Mouse (Mus musculus): ENCODE data around the gene Cfap74. TPM values are rescaled to one million over a fixed set of nuclear protein-coding genes. Genes with fewer than 3 reads are reported as not detected.
A peak's percentile ranks its signal among the peaks of the same experiment; 100 is the strongest.
"Not testable (repeated sequence)": the region's sequence is repeated elsewhere in the genome, so short reads cannot be mapped to it uniquely, and the experiment has no call there.

Cfap74 gene
- total and polyA plus RNA-seq, 3 experiments = 0.62 to 0.65 (median 0.63) TPM

DNA sequence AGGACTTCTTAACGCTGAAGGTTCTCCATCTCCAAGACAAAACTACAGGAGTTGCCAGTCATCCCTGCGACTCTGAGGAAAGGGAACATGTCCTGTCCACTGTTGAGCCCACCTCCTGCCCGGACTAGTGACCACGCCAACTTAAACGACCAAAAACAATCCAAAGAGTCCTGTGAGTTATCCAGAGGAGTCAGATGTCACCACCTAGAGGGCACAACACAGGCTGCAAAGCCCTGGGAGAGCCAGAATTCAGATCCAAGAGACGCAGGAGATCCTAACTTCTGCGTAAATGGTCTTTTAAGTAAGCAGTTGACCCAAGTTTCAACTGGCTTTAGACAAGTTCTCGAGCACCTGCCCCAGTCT is 314 bp upstream of the Cfap74 start:
- DNase-seq = no peak

DNA sequence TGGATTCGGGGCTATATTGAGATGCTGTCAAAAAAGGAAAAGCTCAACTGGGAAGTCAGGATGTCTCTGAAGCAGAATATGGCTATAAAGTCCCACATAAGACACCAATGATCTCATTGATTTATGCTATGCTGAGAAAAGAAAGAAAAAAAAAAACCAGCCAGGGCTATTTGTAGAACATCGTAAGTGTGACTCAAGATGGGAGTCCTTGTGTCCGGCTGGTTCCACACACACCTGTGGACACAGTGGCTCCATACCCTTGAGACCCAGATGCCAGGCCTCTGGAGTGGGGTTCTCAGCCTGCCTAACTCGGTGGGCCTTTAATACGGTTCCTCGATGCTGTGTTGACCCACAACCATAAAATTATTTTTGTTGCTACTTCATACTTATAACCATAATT is 3.1 kb downstream of the Cfap74 start:
- no peak for DNase-seq

DNA sequence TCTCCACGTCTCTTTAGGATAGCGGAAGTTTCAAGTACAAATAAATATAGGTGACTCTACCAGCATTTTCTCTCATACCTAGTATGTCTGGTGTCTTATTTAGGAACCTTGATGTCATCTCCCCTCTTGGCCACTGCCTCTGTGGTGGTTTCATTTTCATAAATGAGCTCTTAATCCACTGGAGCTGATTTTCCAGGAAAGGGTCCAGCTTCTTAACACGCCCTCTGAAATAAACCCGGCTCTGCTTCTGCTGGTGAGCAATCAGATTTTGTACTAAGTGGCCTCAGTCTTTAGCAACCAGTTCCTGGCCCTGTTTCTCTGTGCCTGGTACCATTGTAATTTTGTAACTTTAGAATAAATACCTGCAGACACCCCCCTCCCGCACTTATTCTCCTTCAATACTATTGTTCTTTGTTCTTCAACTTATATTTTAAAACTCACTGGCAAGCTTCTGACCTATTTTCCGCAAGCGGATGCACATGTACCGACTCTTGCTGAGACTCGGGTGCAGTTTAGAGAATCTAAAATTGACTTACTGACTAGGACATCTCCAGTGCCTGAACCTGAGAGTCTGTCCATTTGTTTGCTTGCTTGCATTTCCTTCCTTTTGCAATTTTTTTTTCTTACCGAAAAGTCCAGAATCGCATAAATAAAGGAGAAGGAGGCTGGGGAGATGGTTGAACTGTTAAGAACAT is 4.8 kb downstream of the Cfap74 start:
- DNase-seq = no peak

DNA sequence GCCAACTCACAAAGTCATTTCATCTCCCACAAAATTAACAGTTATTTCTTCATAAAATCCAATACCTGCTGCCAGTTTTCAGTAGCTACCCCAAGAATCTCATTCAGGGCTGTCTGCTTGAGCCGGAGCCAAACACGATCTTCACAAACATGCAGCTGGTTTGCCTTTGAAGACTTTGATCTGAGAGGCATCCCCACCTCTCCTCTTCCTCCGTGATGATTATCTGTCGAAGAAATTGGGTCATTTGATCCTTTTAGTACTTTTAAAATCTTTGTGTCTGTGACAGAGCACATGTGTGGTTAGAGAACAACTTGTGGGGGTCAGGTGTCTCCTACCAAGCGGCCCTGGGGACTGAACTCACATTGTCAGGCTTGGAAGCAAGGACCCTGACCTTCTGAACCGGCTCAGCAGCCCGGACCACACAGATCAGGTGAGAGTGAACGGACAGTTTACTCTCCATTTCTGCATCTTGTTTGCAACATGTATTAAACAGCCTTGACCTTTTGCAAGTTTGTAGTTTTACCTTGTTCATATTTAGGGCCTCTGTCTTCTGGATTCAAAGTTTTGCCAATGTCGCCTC is 5.8 kb downstream of the Cfap74 start:
- no peak for DNase-seq

DNA sequence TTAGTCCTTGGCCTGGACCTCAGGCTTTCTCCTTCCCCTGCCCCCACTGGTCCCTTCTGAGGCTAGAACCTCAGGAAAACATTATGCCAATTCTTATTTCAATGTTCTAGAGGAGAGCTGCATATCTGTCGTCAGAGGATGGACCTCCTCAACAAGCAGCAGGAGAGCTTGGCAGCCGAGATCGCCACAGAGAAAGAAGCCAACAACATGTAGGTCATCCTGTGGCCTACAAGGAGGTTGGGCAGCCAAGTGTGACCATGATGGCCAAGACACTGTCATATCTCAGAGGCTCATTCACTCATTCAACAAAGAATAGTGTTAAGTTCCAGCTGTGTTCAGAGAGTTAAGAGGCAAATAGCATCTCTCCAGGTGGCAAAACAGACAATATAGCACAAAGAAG is 11.1 kb downstream of the Cfap74 start:
- no peak for DNase-seq

DNA sequence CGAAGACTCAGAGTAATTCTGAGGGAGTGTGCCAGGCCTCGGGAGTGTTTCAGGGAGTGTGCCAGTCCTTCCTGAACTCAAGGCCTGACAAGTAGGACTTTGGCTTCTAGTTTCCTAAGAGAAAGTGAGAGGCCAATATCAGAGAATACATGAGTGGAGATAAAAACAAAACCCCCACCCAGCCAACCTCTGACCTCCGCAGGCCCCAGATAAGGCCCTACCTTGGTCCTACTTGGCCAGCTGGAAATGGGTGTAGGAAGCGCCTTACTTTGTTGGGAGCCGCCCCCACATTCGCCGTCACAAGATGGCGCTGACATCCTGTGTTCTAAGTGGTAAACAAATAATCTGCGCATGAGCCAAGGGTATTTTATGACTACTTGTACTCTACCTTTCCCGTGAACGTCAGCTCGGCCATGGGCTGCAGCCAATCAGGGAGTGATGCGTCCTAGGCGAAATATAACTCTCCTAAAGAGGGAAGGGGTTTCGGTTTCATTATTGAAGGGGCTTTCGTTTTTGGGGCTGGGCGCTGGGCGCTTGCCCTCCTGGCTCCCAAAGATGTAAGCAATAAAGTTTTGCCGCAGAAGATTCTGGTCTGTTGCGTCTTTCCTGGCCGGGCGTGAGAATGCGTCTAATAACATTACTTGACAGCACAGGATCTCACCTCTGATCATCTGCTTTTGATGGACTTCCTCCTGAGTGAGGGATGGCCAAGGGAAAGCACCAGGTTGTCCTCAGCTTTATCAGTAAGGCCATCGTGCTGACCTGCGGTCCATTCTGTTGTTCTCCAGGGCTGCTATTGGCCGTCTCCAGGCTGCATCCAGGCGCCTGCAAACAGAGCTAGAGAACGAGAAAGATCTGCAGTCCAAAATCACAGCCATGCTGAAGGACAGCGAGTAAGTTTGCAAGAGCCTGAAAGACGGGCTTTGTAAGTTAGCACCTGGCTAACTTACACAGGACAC is 12.7 kb downstream of the Cfap74 start:
- not testable (repeated sequence) for DNase-seq

DNA sequence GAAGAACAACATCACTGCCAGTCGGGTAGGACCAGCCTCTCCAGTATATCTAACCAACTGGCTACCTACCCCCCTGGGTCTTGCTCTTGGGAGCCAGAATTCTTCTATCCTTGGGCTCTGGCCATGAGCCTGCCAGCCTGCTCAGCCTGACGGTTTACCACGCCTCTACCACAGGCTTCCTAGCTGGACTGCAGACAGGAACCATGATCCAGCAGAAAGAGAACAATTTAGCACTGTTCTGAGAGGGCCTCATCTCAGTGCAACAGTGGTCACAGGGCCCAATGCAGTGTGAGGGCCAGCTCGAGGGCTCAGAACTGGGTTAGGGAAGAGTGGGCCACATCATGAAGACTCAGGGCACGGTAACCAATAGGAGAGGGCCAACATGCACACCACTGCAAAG is 15.0 kb downstream of the Cfap74 start:
- DNase-seq = no peak

DNA sequence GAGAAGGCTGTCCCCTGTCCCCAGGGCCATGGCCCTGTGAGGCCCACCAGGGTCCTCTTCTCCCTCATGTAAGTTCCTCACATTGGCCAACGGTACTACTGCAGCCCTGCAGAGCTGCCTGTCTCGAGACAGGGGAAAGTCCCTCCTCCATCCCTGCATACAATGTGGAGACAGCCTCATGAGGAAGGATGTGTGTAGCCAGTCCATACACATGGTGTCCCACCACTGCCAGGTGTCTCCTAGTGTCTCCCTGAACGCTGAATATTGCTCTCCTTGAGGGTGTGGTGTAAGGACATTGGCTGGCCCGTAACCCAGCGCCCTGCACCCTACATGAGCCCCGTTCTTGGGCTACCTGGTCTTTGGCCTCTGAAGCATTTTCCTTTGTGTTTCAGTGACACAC is 17.3 kb downstream of the Cfap74 start:
- no peak for DNase-seq

DNA sequence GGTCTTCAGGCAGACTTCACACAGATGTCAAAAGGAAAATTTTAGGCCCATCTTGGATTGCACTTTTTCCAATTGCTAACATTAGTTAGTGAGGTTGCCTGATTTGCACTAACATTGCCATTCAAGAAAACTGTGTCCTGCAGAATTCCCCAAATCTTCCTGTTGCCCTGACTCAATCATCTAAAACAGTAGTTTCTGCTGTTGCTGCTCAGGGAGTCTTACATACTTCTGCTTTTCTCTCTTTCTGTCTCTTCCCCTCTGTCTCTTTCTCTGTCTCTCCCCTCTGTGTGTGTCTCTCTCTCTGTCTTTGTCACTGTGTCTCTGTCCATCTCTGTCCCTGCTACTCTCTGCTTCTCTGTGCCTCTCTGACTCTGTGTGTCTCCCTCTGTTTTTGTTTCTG is 19.5 kb downstream of the Cfap74 start:
- no peak for DNase-seq

DNA sequence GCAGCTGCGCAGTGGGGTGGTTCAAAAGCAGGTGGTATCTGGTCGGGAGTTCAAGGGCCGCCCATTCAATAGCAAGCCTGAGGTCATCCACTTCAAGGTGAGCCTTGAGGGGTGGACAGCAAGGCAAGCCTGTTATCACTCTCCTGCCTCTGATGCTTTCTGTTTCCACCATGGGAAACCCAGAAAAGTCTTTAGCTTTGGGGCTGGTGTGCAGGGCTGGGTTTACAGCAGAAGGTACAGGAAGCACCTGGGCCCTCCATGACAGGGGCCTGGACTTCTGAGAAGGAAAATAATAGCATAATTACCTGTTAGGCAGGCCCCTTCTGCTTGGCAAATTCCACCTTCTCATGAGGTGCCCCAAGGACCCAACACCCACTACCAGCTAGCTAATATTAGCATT is 20.2 kb downstream of the Cfap74 start:
- no peak for DNase-seq

DNA sequence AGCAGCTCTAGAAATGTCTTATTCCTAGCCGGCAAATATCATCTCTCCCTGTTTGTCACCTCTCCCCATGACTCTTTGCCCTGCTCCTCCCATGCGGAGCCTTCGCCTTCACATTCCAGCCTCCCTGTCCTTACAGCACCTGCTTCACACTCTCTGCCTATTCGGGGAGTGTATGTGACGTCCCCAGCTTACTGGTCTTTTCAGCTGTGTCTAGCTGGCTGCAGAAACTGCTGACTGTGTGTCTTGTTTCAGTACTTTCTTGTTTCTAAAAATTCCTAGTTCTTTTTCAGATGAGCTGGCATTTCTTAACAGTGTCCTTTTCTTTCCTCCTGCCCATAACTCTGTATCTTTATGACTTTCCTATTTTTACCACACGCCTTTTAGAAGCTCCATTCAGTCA is 23.4 kb downstream of the Cfap74 start:
- no peak for DNase-seq

DNA sequence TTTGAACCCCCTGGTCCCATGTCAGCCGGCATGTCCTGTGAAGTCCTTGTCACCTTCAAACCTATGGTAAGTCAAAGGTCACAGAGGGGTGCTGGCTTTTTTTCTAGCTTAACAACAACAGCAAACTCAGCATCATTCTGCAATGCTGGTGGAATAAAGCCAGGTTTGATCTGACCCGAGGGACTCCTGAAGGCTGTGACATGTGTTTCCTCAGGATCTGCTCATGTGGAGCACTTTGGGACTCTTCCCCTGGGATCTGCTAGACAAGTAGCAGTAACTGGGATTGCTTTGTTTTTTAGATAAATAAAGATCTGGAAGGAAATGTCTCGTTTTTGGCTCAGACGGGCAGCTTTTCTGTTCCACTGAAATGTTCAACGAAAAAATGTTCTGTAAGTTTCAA is 25.0 kb downstream of the Cfap74 start:
- no peak for DNase-seq

DNA sequence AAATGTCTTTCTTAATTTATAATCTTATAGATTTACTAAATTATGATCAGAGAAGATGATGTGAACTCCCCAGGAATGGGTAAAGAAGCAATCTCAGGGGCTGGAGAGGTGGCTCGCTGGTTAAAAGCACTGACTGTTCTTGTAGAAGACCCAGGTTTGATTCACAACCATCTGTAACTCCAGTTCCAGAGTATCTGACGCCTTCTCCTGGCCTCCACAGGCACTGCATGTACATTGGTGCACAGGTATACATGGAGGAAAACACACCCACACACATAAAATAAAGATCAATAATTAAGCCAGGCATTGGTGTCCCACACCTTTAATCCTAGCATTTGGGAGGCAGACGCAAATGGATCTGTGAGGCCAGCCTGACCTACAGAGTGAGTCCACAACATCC is 33.8 kb downstream of the Cfap74 start:
- DNase-seq = no peak

DNA sequence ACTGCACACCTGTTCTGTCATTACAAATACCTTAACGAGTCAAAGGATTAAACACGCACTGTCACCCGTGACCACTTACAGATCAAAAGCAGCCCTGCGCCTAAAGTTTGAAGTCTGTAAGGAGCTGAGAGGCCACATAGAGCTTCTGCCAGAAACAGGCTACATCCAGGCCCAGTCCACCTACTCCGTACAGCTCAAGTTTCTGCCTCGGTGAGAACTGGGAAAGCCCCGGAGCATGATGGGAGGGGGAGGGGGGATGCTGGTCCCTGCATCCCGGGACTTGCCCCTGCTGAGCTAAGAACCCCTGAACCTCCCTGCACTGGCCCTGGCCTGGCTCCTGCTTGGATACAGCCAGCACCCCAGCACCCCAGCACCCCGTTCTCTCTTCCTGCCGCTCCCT is 42.6 kb downstream of the Cfap74 start:
- no peak for DNase-seq

DNA sequence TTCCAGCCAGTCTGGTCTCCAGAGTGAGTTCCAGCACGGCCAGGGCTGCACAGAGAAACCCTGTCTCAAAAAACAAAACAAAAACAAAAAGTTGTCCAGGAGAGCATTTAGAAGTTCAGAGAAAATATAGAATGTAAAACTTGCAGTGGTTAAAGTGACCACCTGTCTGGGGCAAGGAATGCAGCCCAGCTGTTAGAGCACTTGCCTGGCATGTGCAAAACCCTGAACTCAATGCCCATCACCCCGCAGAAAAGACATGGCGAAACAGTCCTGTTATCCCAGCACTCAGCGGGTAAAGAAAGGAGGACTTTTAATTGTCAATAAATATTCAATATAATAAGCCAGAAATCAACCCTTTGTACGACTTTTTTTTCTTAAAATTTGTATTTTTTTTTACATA is 49.6 kb downstream of the Cfap74 start:
- DNase-seq = no peak

DNA sequence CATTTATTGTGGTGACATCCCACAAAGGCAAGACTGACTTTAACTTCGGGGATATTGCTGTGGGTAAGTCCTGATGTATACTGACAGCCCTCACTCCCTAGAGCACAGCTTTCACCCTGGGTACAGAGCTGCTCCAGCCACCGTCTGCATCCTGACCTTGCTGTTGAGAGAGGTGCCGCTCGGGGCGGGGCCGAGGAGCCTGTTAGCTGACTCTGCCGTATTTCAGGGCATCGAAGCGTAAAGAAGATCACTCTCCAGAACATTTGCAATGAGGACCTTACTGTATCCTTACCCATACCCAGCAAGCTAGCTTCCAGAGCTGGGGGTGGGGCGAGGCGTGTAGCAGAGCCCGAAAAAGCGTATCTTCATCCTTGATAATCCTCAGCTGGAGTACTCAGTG is 54.1 kb downstream of the Cfap74 start:
- DNase-seq = no peak

DNA sequence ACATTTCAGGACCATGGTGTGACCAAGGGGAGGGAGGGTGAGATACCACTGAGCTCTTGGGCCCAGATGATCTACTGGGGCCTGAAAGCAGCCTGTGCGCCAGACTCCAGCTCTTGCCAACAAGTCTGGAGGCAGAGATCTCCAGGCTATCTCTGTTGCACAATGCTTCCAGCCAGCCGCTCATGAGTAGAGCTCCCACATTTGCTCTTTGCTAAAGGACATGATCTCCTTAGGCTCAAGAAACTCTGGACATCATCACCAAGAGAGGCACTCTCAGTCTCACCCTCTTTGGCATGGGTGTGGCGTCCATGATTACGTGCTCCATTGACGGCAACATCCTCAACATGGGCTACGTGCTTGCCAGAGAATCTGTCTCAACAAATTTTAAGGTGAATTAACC is 54.6 kb downstream of the Cfap74 start:
- no peak for DNase-seq

DNA sequence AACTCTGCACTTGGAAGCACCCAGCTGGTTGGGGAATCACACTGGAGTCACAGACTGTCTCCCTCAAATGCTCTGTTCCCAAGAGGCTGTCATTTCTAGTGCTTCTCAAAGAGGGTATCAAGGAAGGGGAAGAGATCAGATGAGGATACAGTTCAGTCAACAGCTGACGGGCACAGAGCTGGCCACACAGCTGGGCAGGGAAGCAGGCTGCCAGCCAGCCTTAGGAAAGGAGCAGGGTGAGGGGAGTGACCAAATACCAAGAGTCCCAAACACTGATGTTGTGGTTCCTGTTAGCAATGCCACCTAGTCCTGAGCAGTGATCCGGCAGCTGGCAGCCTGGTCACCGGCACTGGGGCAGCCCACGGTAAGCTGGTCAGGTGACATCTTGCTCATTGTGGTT is 55.1 kb downstream of the Cfap74 start:
- DNase-seq = no peak

DNA sequence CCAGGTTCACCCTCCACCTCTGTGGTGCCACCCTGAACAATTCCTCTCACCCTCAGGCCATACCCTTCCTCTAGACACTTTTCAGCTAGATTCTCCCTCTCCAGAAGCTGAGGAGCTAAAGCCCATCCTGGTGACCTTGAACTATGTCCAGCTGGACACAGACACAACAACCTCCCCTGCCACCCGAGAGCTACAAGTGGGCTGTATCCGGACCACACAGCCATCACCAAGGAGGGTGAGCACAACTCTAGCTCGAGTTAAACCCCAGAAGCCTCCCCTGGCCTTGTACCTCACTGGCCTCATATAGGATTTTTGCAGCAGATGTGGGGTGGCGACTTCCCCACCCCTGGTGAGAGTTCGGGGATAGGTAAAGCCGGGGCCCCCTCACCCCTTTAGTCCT is 56.6 kb downstream of the Cfap74 start:
- DNase-seq = no peak

DNA sequence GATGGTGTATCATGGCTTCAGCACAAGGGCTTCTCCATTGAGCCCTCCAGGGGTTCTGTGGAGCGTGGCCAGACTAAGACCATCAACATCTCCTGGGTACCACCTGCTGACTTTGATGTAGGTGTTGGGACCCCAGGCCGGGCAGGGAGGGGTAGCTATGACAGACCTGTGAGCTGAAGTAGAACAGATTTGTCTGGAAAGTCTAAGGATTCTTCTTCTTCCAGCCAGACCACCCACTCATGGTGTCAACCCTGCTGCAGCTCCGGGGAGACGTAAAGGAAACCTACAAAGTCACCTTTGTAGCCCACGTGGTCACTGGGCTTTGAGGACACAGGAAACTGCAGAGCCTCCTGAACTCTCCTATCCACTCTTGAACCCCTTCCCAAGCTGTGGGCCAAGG is 57.1 kb downstream of the Cfap74 start:
- DNase-seq = no peak

DNA sequence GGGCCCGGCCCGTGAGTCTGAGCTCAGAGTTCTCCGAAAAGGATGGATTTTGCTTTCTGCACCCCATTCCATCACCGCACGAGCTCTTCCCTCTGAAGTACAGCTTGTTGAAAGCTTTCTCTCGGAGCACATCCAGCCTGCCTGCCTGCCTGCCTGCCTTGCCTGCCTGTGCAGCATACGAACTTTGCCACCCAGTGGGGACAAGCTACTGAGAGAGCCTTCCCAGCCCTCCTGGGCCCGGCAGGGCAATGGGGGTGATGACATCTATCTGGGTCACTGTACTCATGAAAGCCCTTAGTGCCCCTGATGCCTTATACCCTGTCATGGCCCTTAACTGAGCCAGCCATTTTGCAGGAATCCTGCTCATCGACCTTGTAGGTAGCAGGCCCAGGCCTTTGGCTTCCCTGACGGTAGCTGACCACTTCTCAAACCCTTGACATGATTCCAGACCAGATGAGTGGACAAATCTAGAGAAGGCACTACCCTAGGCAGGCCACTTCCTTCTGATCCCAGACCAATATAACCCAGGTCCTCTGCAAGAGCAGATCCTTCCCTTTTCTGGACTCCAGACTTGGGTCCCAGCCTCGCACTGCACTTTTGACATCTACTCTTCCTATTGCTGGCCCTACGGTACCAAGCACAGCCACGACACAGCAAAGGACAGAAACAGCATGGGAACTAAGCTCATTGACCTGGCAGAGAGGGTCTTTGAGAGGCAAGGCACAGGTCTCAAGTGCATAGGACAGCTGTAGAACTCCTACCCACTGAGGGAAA is 58.4 kb downstream of the Cfap74 start:
- no peak for DNase-seq

DNA sequence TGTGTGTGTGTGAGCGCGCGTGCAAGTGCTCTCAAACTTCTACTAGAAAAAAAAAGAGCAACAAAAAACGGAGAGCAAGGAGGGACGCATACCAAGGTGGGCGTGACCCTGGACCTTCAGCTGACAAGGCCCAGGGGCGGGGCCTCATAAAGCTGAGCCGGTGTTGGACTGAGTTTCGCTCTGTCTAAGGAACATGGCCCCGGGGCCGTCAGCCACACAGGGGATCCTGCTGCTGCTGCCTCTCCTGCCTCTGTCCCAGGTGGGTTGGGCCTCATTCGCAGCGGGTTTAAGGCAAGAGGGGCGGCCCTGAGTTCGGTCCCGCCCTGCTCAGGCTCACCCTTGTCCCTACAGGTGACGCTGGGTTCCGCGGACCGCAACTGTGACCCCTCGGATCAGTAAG is 60.0 kb downstream of the Cfap74 start, which contains the start of gene Tmem52:
Gene Tmem52, plus strand, starts transcription at position 163 of the 400 bp plus-strand sequence.
- DNase-seq = peak; percentile 63

All from adrenal gland, adult 2 months (tissue).